In genomic region chr3:96300706-96301529, GRCm38 (mm10) we compare ENCODE assay signal across 7 mouse cellular contexts. TPM values are rescaled to one million over a fixed set of nuclear protein-coding genes. Genes with fewer than 3 reads are reported as not detected.
DNase-seq lines count a peak whose midpoint lies in the region; ATAC-seq and TF ChIP-seq lines count a peak whose summit lies in the region.

No protein-coding gene starts in this region.

- ATAC-seq in midbrain, postnatal 0 days (ENCODE audit: low FRiP score) = no peak
- no peak; the same call in 1 of the 2 replicates for ATAC-seq in liver, embryonic 12.5 days
- ATAC-seq in stomach, embryonic 14.5 days (ENCODE audit: insufficient number of reproducible peaks, insufficient read depth, low FRiP score, low read depth) = no peak

- no peak for DNase-seq in midbrain, postnatal 0 days (ENCODE audit: low spot score)
- no peak for DNase-seq in midbrain, embryonic 10.5 days (ENCODE audit: low spot score)
- DNase-seq in heart, adult 9 months (ENCODE audit: low spot score in 2 of 2) = peak; percentile 38 to 52
- DNase-seq in cerebellum, postnatal 14 days = no peak
- no peak for DNase-seq in frontal cortex, postnatal 36 days (ENCODE audit: low spot score in 2 of 2)

- 0 out of 2 replicates have a peak overlapping the region, but pooled peaks have one; percentile 0 for H3K4me2 ChIP-seq in midbrain, postnatal 0 days (ENCODE audit: low read depth, low read length, poor library complexity, severe bottlenecking)
- H3K4me2 ChIP-seq in liver, embryonic 12.5 days = peak overlapping the region; percentile 51
- H3K4me2 ChIP-seq in stomach, embryonic 14.5 days (replicated peaks; ENCODE audit: low read depth, low read length) = peak overlapping the region; percentile 25

- no peak for TF ChIP-seq CTCF in midbrain, postnatal 0 days (IDR thresholded peaks at IDR 0.05)

- WGBS in midbrain, postnatal 0 days = 81% methylated on average over 26 of the region's 26 CpGs
- WGBS in midbrain, embryonic 10.5 days = 75% methylated on average over 26 of the region's 26 CpGs
- WGBS in liver, embryonic 12.5 days (ENCODE audit: insufficient replicate concordance) = 48% methylated on average over 26 of the region's 26 CpGs
- 66% methylated on average over 26 of the region's 26 CpGs for WGBS in stomach, embryonic 14.5 days

- H3K4me1 ChIP-seq in midbrain, postnatal 0 days (ENCODE audit: insufficient read depth, low read length) = no peaks in the 10 kb centered on the region
- H3K4me1 ChIP-seq in midbrain, embryonic 10.5 days = no peaks in the 10 kb centered on the region
- peaks cover 11% of the 10 kb centered on the region; the same call in 1 of the 2 replicates for H3K4me1 ChIP-seq in liver, embryonic 12.5 days
- H3K4me1 ChIP-seq in stomach, embryonic 14.5 days (ENCODE audit: control insufficient read depth, insufficient read depth, low read length) = no peaks in the 10 kb centered on the region

- no peak overlapping the region for H3K4me3 ChIP-seq in midbrain, postnatal 0 days (ENCODE audit: low read depth, low read length)
- no peak overlapping the region for H3K4me3 ChIP-seq in midbrain, embryonic 10.5 days
- peak overlapping the region; percentile 34 for H3K4me3 ChIP-seq in liver, embryonic 12.5 days
- peak overlapping the region; percentile 2; the same call in 1 of the 2 replicates for H3K4me3 ChIP-seq in stomach, embryonic 14.5 days (ENCODE audit: low read depth, low read length)

- no peaks in the 10 kb centered on the region for H3K9me3 ChIP-seq in midbrain, postnatal 0 days (ENCODE audit: low read length)
- H3K9me3 ChIP-seq in midbrain, embryonic 10.5 days (replicated peaks) = no peaks in the 10 kb centered on the region
- H3K9me3 ChIP-seq in liver, embryonic 12.5 days (replicated peaks) = no peaks in the 10 kb centered on the region
- no peaks in the 10 kb centered on the region for H3K9me3 ChIP-seq in stomach, embryonic 14.5 days (ENCODE audit: control insufficient read depth, low read depth, low read length)

- H3K27ac ChIP-seq in midbrain, postnatal 0 days (ENCODE audit: low read depth, low read length) = no peak overlapping the region
- H3K27ac ChIP-seq in midbrain, embryonic 10.5 days (replicated peaks) = no peak overlapping the region
- H3K27ac ChIP-seq in liver, embryonic 12.5 days = no peak overlapping the region
- no peak overlapping the region for H3K27ac ChIP-seq in stomach, embryonic 14.5 days (ENCODE audit: low read length)

- no peaks in the 10 kb centered on the region for H3K36me3 ChIP-seq in midbrain, postnatal 0 days (ENCODE audit: insufficient read depth, low read length)
- H3K36me3 ChIP-seq in midbrain, embryonic 10.5 days = no peaks in the 10 kb centered on the region
- no peaks in the 10 kb centered on the region for H3K36me3 ChIP-seq in liver, embryonic 12.5 days
- no peaks in the 10 kb centered on the region for H3K36me3 ChIP-seq in stomach, embryonic 14.5 days (ENCODE audit: control insufficient read depth, insufficient read depth, low read length)

- no peaks in the 10 kb centered on the region for H3K27me3 ChIP-seq in midbrain, postnatal 0 days (ENCODE audit: insufficient read depth, low read length)
- no peaks in the 10 kb centered on the region for H3K27me3 ChIP-seq in midbrain, embryonic 10.5 days (ENCODE audit: low read depth, poor library complexity, severe bottlenecking)
- H3K27me3 ChIP-seq in liver, embryonic 12.5 days (replicated peaks) = peaks cover 12% of the 10 kb centered on the region
- no peaks in the 10 kb centered on the region for H3K27me3 ChIP-seq in stomach, embryonic 14.5 days (ENCODE audit: control insufficient read depth, insufficient read depth, low read length)

- no peak overlapping the region for H3K9ac ChIP-seq in midbrain, postnatal 0 days (replicated peaks; ENCODE audit: low read length, poor library complexity, severe bottlenecking)
- no peak overlapping the region for H3K9ac ChIP-seq in liver, embryonic 12.5 days
- no peak overlapping the region for H3K9ac ChIP-seq in stomach, embryonic 14.5 days (replicated peaks; ENCODE audit: low read depth, low read length)

RNA-seq across cellular contexts. Expression of gene Fcgr1, which starts 7.1 kb away (rescaled TPM):
- 0.60 and 1.3 TPM in 2 replicates for total RNA-seq in midbrain, postnatal 0 days (2014; rRNA removed)
- 1.5 TPM in 2 replicates for polyA plus RNA-seq in midbrain, postnatal 0 days (2015; fragmentation: Nextera tagmentation; extraction: Ambion mirVana)
- polyA plus RNA-seq in midbrain, embryonic 10.5 days (2016; fragmentation: Nextera tagmentation; extraction: Ambion mirVana) = 1.8 and 2.1 TPM in 2 replicates
- polyA plus RNA-seq in liver, embryonic 12.5 days (2016; fragmentation: Nextera tagmentation; extraction: Ambion mirVana) = 2.4 and 2.7 TPM in 2 replicates
- 3.0 and 3.8 TPM in 2 replicates for polyA plus RNA-seq in stomach, embryonic 14.5 days (2014; fragmentation: Nextera tagmentation; extraction: Ambion mirVana)

RNA-seq across cellular contexts. Expression of gene Hist2h2bb, which starts 31.4 kb away (rescaled TPM):
- 162 and 343 TPM in 2 replicates for total RNA-seq in midbrain, postnatal 0 days (2014; rRNA removed)
- 1.0 and 1.7 TPM in 2 replicates for polyA plus RNA-seq in midbrain, postnatal 0 days (2015; fragmentation: Nextera tagmentation; extraction: Ambion mirVana)
- polyA plus RNA-seq in midbrain, embryonic 10.5 days (2016; fragmentation: Nextera tagmentation; extraction: Ambion mirVana) = 9.5 and 10.3 TPM in 2 replicates
- 23.6 and 31.6 TPM in 2 replicates for polyA plus RNA-seq in liver, embryonic 12.5 days (2016; fragmentation: Nextera tagmentation; extraction: Ambion mirVana)
- 20.5 and 23.7 TPM in 2 replicates for polyA plus RNA-seq in stomach, embryonic 14.5 days (2014; fragmentation: Nextera tagmentation; extraction: Ambion mirVana)

RNA-seq across cellular contexts. Expression of gene Hist2h3b, which starts 32.5 kb away (rescaled TPM):
- 684 and 1,135 TPM in 2 replicates for total RNA-seq in midbrain, postnatal 0 days (2014; rRNA removed)
- polyA plus RNA-seq in midbrain, postnatal 0 days (2015; fragmentation: Nextera tagmentation; extraction: Ambion mirVana) = 6.2 and 8.3 TPM in 2 replicates
- 49.5 and 57.2 TPM in 2 replicates for polyA plus RNA-seq in midbrain, embryonic 10.5 days (2016; fragmentation: Nextera tagmentation; extraction: Ambion mirVana)
- 99.1 and 113 TPM in 2 replicates for polyA plus RNA-seq in liver, embryonic 12.5 days (2016; fragmentation: Nextera tagmentation; extraction: Ambion mirVana)
- polyA plus RNA-seq in stomach, embryonic 14.5 days (2014; fragmentation: Nextera tagmentation; extraction: Ambion mirVana) = 68.9 and 80.2 TPM in 2 replicates

RNA-seq across cellular contexts. Expression of gene Hist2h4, which starts 37.8 kb away (rescaled TPM):
- 109 and 118 TPM in 2 replicates for total RNA-seq in midbrain, postnatal 0 days (2014; rRNA removed)
- polyA plus RNA-seq in midbrain, postnatal 0 days (2015; fragmentation: Nextera tagmentation; extraction: Ambion mirVana) = 5.3 and 6.1 TPM in 2 replicates
- polyA plus RNA-seq in midbrain, embryonic 10.5 days (2016; fragmentation: Nextera tagmentation; extraction: Ambion mirVana) = 12.2 and 12.6 TPM in 2 replicates
- polyA plus RNA-seq in liver, embryonic 12.5 days (2016; fragmentation: Nextera tagmentation; extraction: Ambion mirVana) = 27.0 and 29.3 TPM in 2 replicates
- polyA plus RNA-seq in stomach, embryonic 14.5 days (2014; fragmentation: Nextera tagmentation; extraction: Ambion mirVana) = 9.6 and 15.0 TPM in 2 replicates

RNA-seq across cellular contexts. Expression of gene Hist2h3c1, which starts 54.4 kb away (rescaled TPM):
- total RNA-seq in midbrain, postnatal 0 days (2014; rRNA removed) = 2.8 TPM in 1 of 2 replicates, not detected in the other
- 0.11 and 0.32 TPM in 2 replicates for polyA plus RNA-seq in midbrain, postnatal 0 days (2015; fragmentation: Nextera tagmentation; extraction: Ambion mirVana)
- polyA plus RNA-seq in midbrain, embryonic 10.5 days (2016; fragmentation: Nextera tagmentation; extraction: Ambion mirVana) = 0.70 and 0.86 TPM in 2 replicates
- polyA plus RNA-seq in liver, embryonic 12.5 days (2016; fragmentation: Nextera tagmentation; extraction: Ambion mirVana) = 2.7 and 3.0 TPM in 2 replicates
- 1.4 and 3.0 TPM in 2 replicates for polyA plus RNA-seq in stomach, embryonic 14.5 days (2014; fragmentation: Nextera tagmentation; extraction: Ambion mirVana)

Comparison
In these comparisons a context has a peak if more than half of its experiments do, and no peak if none do; other contexts are left out.
1. DNase-seq: peak in heart, adult 9 months (2 of 2); none in midbrain, postnatal 0 days (single experiment), midbrain, embryonic 10.5 days (single experiment), cerebellum, postnatal 14 days (0 of 2) and frontal cortex, postnatal 36 days (0 of 2).
2. H3K4me2 ChIP-seq: peak in every context shown above with its lines; median percentile 51 in liver, embryonic 12.5 days; 25 in stomach, embryonic 14.5 days; 0 in midbrain, postnatal 0 days.
3. H3K4me3 ChIP-seq: peak in liver, embryonic 12.5 days (single experiment) and stomach, embryonic 14.5 days (single experiment); none in midbrain, postnatal 0 days (single experiment) and midbrain, embryonic 10.5 days (single experiment).